Mouse (Mus musculus) midbrain, embryonic 16.5 days (tissue): Measurements from ENCODE around the gene Sycp2. TPM values are rescaled to one million over a fixed set of nuclear protein-coding genes. Genes with fewer than 3 reads are reported as not detected.

Experiments used
- ATAC-seq: fragments of 200-750 bp; cut with Nextera tagmentation; 2 replicates; pipeline ENCODE4 v1.8.0; 2017; ENCODE audit warnings: moderate TSS enrichment
- H3K27ac ChIP-seq: fragments of 300-500 bp; sonication (generic); 2 replicates; pipeline ENCODE4 v1.5.1; 2014; ENCODE audit warnings: mild to moderate bottlenecking, low read length, mixed read lengths
- H3K27me3 ChIP-seq: fragments of 300-500 bp; sonication (generic); 2 replicates; pipeline ENCODE4 v1.6.1; 2014; ENCODE audit warnings: low read depth, low read length, mixed read lengths; ENCODE audit not compliant: control insufficient read depth, insufficient read depth
- H3K36me3 ChIP-seq: fragments of 300-500 bp; sonication (generic); 2 replicates; pipeline ENCODE4 v1.6.1; 2014; ENCODE audit warnings: mild to moderate bottlenecking, low read length, moderate library complexity, mixed read lengths; ENCODE audit not compliant: control insufficient read depth, insufficient read depth
- H3K4me1 ChIP-seq: fragments of 300-500 bp; sonication (generic); 2 replicates; pipeline ENCODE4 v1.6.1; 2014; ENCODE audit warnings: mild to moderate bottlenecking, low read length, mixed read lengths; ENCODE audit not compliant: control insufficient read depth, insufficient read depth
- H3K4me2 ChIP-seq: fragments of 300-500 bp; sonication (generic); 2 replicates; pipeline ENCODE4 v1.6.1; 2014; ENCODE audit warnings: mild to moderate bottlenecking, low read length, mixed read lengths
- H3K4me3 ChIP-seq: fragments of 300-500 bp; sonication (generic); 2 replicates; pipeline ENCODE4 v1.5.1; 2014; ENCODE audit warnings: low read depth, mild to moderate bottlenecking, low read length, moderate library complexity, mixed read lengths
- H3K9ac ChIP-seq: fragments of 300-500 bp; sonication (generic); 2 replicates; pipeline ENCODE4 v1.6.1; 2014; ENCODE audit warnings: low read depth, low read length, mixed read lengths
- H3K9me3 ChIP-seq: fragments of 300-500 bp; sonication (generic); replicated peaks from 2 replicates; pipeline ENCODE4 v1.6.1; 2014; ENCODE audit warnings: mild to moderate bottlenecking, low read length, mixed read lengths; ENCODE audit not compliant: control insufficient read depth, poor library complexity, severe bottlenecking
- WGBS: fragments of 180-500 bp; shearing (Covaris S2); extraction: QIAGEN DNeasy Blood & Tissue Kit; methylation state at CpG from one replicate; pipeline ENCODE4 v1.1.7; 2014; 5-methylcytosine and 5-hydroxymethylcytosine counted together
- polyA plus RNA-seq: library from polyadenylated mRNA; unstranded; fragments of >200 nt; fragmentation: Nextera tagmentation; extraction: Ambion mirVana; gene quantifications from 2 replicates; pipeline ENCODE4 v1.2.1, GENCODE M21; 2015

The Sycp2 gene
- polyA plus RNA-seq, 1 experiment from 2014 or later, result 0.25 TPM

GRCm38 (mm10) chr2:178303453-178304187 lies 103.9 kb downstream of the Sycp2 start:
- Histone ChIP-seq H3K4me2 (peak overlapping the region; percentile 42), H3K4me1 (peaks cover 35% of the 10 kb centered on the region), H3K9ac (peak overlapping the region; percentile 52), H3K4me3 (no peak overlapping the region), H3K27me3 (no peaks in the 10 kb centered on the region), H3K36me3 (no peaks in the 10 kb centered on the region; the same call in 1 of the 2 replicates), H3K27ac (peak overlapping the region; percentile 96), H3K9me3 (no peaks in the 10 kb centered on the region)
- peak; percentile 93 for ATAC-seq
- WGBS, result 26% methylated on average over 8 of the region's 8 CpGs

Other genes with a start within 250 kb of the Sycp2 start
- 3.6 and 3.7 TPM in 2 replicates for gene Ppp1r3d, start 6.8 kb upstream of the Sycp2 start, polyA plus RNA-seq
- 13.4 and 18.3 TPM in 2 replicates for gene Fam217b, start 6.8 kb upstream of the Sycp2 start, polyA plus RNA-seq
- 0.19 and 0.20 TPM in 2 replicates for gene Cdh26, start 22.8 kb upstream of the Sycp2 start, polyA plus RNA-seq